10 mouse cellular contexts compared by ENCODE assay signal in genomic region chr4:156342569-156343325, GRCm38 (mm10). TPM values are rescaled to one million over a fixed set of nuclear protein-coding genes. Genes with fewer than 3 reads are reported as not detected.
DNase-seq lines count a peak whose midpoint lies in the region; ATAC-seq lines count a peak whose summit lies in the region.
"Had no signal": no experiment of that assay in that cellular context is flagged by ENCODE, and none has a peak within 500 bp of the region (broad histone marks: within the 10 kb centered on the region; RNA-seq: fewer than 3 reads in every experiment).

No protein-coding gene starts in this region.

- no peak overlapping the region for H3K4me2 ChIP-seq in intestine, embryonic 15.5 days (replicated peaks)
- H3K4me2 ChIP-seq in midbrain, embryonic 16.5 days (ENCODE audit: low read length) = no peak overlapping the region

- 80% methylated on average over 2 of the region's 2 CpGs for WGBS in intestine, embryonic 15.5 days
- 83% methylated on average over 2 of the region's 2 CpGs for WGBS in midbrain, embryonic 16.5 days

- H3K27me3 ChIP-seq in intestine, embryonic 15.5 days (replicated peaks) = no peaks in the 10 kb centered on the region
- no peaks in the 10 kb centered on the region for H3K27me3 ChIP-seq in midbrain, embryonic 16.5 days (ENCODE audit: control insufficient read depth, insufficient read depth, low read depth, low read length)

- ATAC-seq in cerebellum, adult (ENCODE audit: insufficient number of reproducible peaks, low FRiP score, low TSS enrichment) = peak; percentile 26; the same call in 1 of the 2 replicates
- ATAC-seq in intestine, embryonic 15.5 days = peak; percentile 61
- peak; percentile 67 for ATAC-seq in midbrain, embryonic 16.5 days

- DNase-seq in cerebellum, postnatal 10 days = no peak
- DNase-seq in embryo, embryonic 9.5 days (ENCODE audit: extremely low spot score) = peak; percentile 58
- DNase-seq in gastrocnemius, postnatal 4 days (ENCODE audit: low spot score in 2 of 2) = no peak
- no peak for DNase-seq in gastrocnemius, postnatal 25 days
- no peak for DNase-seq in heart, postnatal 4 days

- H3K9me3 ChIP-seq in intestine, embryonic 15.5 days = peaks cover 7% of the 10 kb centered on the region; the same call in 1 of the 2 replicates
- peaks cover 6% of the 10 kb centered on the region for H3K9me3 ChIP-seq in midbrain, embryonic 16.5 days (replicated peaks; ENCODE audit: control insufficient read depth, low read length, poor library complexity, severe bottlenecking)

- no peak overlapping the region for H3K27ac ChIP-seq in intestine, embryonic 15.5 days
- H3K27ac ChIP-seq in midbrain, embryonic 16.5 days (ENCODE audit: low read length) = no peak overlapping the region

- no peak overlapping the region for H3K4me3 ChIP-seq in intestine, embryonic 15.5 days (replicated peaks)
- no peak overlapping the region for H3K4me3 ChIP-seq in midbrain, embryonic 16.5 days (ENCODE audit: low read depth, low read length)

- H3K9ac ChIP-seq in intestine, embryonic 15.5 days = no peak overlapping the region
- H3K9ac ChIP-seq in midbrain, embryonic 16.5 days (ENCODE audit: low read depth, low read length) = no peak overlapping the region

- no peaks in the 10 kb centered on the region for H3K4me1 ChIP-seq in intestine, embryonic 15.5 days (replicated peaks)
- H3K4me1 ChIP-seq in midbrain, embryonic 16.5 days (ENCODE audit: control insufficient read depth, insufficient read depth, low read length) = no peaks in the 10 kb centered on the region

- H3K36me3 ChIP-seq in intestine, embryonic 15.5 days = no peaks in the 10 kb centered on the region
- no peaks in the 10 kb centered on the region for H3K36me3 ChIP-seq in midbrain, embryonic 16.5 days (ENCODE audit: control insufficient read depth, insufficient read depth, low read length)

RNA-seq across cellular contexts. Expression of gene Vmn2r-ps159, which starts 11.8 kb away (rescaled TPM):
- not detected in 2 replicates for polyA plus RNA-seq in intestine, embryonic 15.5 days (2015; fragmentation: Nextera tagmentation; extraction: Ambion mirVana)
- not detected in 2 replicates for polyA plus RNA-seq in midbrain, embryonic 16.5 days (2015; fragmentation: Nextera tagmentation; extraction: Ambion mirVana)
- total RNA-seq in gastrocnemius, postnatal 4 days (2021) = not detected
- not detected for total RNA-seq in gastrocnemius, postnatal 25 days (2021)
- not detected for total RNA-seq in heart, postnatal 4 days (2021)
- polyA plus RNA-seq: cortical plate, adult 2 months; spleen, adult 2 months had no signal
